Mouse (Mus musculus) brain, embryonic 14.5 days (tissue): Measurements from ENCODE around the gene Pcdh15.

Source experiments
- CTCF ChIP-seq: fragments of 200-500 bp; IDR thresholded peaks from 2 replicates; pipeline ENCODE4 v1.5.1; 2012; ENCODE audit warnings: inconsistent platforms, mild to moderate bottlenecking, moderate library complexity, borderline replicate concordance; ENCODE audit not compliant: insufficient read depth, insufficient read length; ENCODE audit errors: extremely low read depth
- POLR2A ChIP-seq: fragments of 200-500 bp; IDR thresholded peaks from 2 replicates; pipeline ENCODE4 v1.6.1; 2012; ENCODE audit warnings: mild to moderate bottlenecking, inconsistent platforms, borderline replicate concordance; ENCODE audit not compliant: poor library complexity, insufficient read depth, insufficient read length, severe bottlenecking; ENCODE audit errors: extremely low read depth

DNA sequence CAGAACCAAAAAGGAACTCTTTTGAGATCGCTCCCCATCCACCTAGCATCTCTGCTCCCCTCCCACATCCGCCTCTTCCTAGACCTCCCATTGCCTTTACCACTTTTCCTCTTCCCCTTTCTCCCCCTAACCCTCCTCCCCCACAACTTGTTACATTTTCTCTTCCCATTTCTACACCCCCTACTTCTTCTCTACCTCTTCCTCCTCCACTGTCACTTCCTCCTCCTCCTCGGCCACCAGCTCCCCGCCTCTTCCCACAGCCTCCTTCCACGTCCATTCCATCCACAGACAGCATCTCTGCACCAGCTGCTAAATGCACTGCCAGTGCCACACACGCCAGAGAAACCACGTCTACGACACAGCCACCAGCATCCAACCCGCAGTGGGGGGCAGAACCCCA, 1532.2 kb downstream of the Pcdh15 start:
- TF ChIP-seq CTCF (no peak), POLR2A (no peak)
